Mouse (Mus musculus): ENCODE data around the gene Rab15.

DNA sequence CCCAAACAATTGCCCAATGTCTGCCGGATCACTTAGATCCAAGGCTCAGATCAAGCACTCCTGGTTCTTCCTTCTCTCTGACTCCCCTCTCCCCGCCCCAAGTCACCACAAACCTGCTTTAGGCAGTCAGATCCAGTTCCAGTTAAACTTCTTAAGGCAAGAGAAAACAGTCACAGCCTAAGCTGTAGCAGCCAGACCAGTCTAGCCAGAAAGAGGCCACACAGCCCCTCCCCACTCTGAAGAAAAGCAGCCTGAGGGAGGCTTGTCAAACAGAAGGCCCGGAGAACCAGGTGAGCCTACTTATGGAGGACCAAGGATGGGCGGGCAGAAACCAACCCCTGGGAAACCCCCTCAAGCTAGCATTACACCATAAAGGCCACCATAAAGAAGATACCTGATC, 4.6 kb downstream of the Rab15 start:
- no peak for TF ChIP-seq CTCF (IDR thresholded peaks at IDR 0.05; ENCODE audit: insufficient read depth, low read length)
- no peak for TF ChIP-seq POLR2A (IDR thresholded peaks at IDR 0.05; ENCODE audit: borderline replicate concordance, extremely low read depth, low read depth, low read length)

Data from lung, adult 2 months (tissue).